Mouse (Mus musculus) stomach, embryonic 16.5 days (tissue): ENCODE measurements at regions not wholly inside any gene's neighbourhood (a gene's known extent, or its start where the extent isn't known, plus 50 kb on each side); places are given as distances from the start of the nearest gene placed in this dataset.

ENCODE experiments used
- ATAC-seq: fragments of 200-750 bp; cut with Nextera tagmentation; 2 replicates; pipeline ENCODE4 v1.8.0; 2017; ENCODE audit warnings: moderate number of reproducible peaks, moderate TSS enrichment; ENCODE audit not compliant: insufficient read depth, low FRiP score
- H3K27ac ChIP-seq: fragments of 300-500 bp; sonication (generic); 2 replicates; pipeline ENCODE4 v1.5.1; 2014; ENCODE audit warnings: low read length
- H3K27me3 ChIP-seq: fragments of 300-500 bp; sonication (generic); 2 replicates; pipeline ENCODE4 v1.6.1; 2014; ENCODE audit warnings: low read length, control low read depth, mixed read lengths; ENCODE audit not compliant: control insufficient read depth, insufficient read depth
- H3K36me3 ChIP-seq: fragments of 300-500 bp; sonication (generic); 2 replicates; pipeline ENCODE4 v1.6.1; 2014; ENCODE audit warnings: low read length; ENCODE audit not compliant: control insufficient read depth, insufficient read depth
- H3K4me1 ChIP-seq: fragments of 300-500 bp; sonication (generic); 2 replicates; pipeline ENCODE4 v1.6.1; 2014; ENCODE audit warnings: low read length, control low read depth, mixed read lengths; ENCODE audit not compliant: control insufficient read depth, insufficient read depth
- H3K4me2 ChIP-seq: fragments of 300-500 bp; sonication (generic); 2 replicates; pipeline ENCODE4 v1.6.1; 2014; ENCODE audit warnings: low read depth, low read length, mixed read lengths
- H3K4me3 ChIP-seq: fragments of 300-500 bp; sonication (generic); replicated peaks from 2 replicates; pipeline ENCODE4 v1.5.1; 2014; ENCODE audit warnings: mild to moderate bottlenecking, low read length
- H3K9ac ChIP-seq: fragments of 300-500 bp; sonication (generic); 2 replicates; pipeline ENCODE4 v1.6.1; 2014; ENCODE audit warnings: low read length
- H3K9me3 ChIP-seq: fragments of 300-500 bp; sonication (generic); replicated peaks from 2 replicates; pipeline ENCODE4 v1.6.1; 2016; ENCODE audit warnings: low read length, control low read depth; ENCODE audit not compliant: control insufficient read depth
- WGBS: fragments of 180-500 bp; shearing (Covaris S2); extraction: QIAGEN DNeasy Blood & Tissue Kit; methylation state at CpG from one replicate; pipeline ENCODE4 v1.1.7; 2014; 5-methylcytosine and 5-hydroxymethylcytosine counted together

DNA sequence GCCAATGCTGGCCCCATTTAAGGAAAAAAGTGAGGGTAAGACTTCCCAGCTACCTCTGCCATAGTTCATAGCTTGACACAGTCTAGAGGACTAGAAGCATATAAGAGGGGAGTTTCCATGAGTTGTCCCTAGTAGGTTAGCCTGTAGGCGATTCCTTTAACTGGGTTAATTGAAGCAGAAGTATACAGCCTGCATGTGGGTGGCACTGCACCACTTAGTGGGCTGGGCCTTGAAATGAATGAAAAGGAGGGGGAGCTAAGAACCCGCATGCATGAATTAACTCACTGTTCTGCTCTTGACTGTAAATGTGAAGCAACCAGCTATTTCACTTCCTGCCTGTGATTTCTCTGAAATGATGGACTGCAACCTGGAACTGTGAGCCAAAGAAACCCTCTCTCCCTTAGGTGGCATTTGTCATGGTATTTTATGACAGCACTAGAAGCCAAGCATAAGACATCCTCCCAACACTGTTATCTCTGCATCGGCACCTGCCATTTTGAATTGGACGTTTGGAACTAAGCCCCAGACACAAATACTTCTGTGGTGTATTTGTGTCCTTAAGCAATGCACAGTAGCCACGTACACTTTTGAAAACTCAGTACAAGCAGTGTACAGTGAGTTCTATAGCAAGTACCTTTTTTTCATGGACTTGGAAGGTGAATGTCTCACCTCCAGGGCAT is 64.5 kb upstream of the Xylt1 start:
- no peak overlapping the region for H3K4me3 ChIP-seq
- WGBS = 75% methylated on average over 5 of the region's 5 CpGs
- no peaks in the 10 kb centered on the region for H3K36me3 ChIP-seq

DNA sequence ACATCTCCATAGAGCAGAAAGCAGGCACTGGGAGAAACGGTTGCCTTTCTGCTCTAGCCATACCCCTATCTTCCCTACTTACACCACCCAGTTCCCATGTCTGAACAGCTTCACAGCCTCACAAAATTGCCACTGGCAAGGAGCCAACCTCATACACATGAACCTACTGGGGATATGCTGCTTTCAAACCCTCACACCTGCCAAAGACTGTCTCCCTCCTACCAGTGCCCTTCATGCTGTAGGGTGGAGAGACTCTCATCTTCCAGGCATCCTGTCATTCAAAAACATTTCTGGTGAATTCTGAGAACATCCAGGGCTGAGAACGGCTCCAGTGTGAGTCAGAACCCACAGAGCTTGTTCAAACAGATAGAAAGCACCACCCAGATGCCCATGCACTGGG is 63.4 kb upstream of the Xylt1 start:
- no peak overlapping the region for H3K4me3 ChIP-seq
- H3K4me2 ChIP-seq = no peak overlapping the region
- no peaks in the 10 kb centered on the region for H3K4me1 ChIP-seq
- no peaks in the 10 kb centered on the region for H3K36me3 ChIP-seq
- H3K27me3 ChIP-seq = no peaks in the 10 kb centered on the region
- ATAC-seq = no peak
- no peak overlapping the region for H3K9ac ChIP-seq
- no peaks in the 10 kb centered on the region for H3K9me3 ChIP-seq
- WGBS = 50% methylated on average over 2 of the region's 2 CpGs
- H3K27ac ChIP-seq = no peak overlapping the region

More for the DNA sequence above, 64.5 kb upstream of the Xylt1 start:
- no peak overlapping the region for H3K4me2 ChIP-seq
- H3K27me3 ChIP-seq = no peaks in the 10 kb centered on the region
- no peak overlapping the region for H3K27ac ChIP-seq
- no peaks in the 10 kb centered on the region for H3K4me1 ChIP-seq
- no peak for ATAC-seq
- H3K9ac ChIP-seq = no peak overlapping the region
- H3K9me3 ChIP-seq = no peaks in the 10 kb centered on the region

DNA sequence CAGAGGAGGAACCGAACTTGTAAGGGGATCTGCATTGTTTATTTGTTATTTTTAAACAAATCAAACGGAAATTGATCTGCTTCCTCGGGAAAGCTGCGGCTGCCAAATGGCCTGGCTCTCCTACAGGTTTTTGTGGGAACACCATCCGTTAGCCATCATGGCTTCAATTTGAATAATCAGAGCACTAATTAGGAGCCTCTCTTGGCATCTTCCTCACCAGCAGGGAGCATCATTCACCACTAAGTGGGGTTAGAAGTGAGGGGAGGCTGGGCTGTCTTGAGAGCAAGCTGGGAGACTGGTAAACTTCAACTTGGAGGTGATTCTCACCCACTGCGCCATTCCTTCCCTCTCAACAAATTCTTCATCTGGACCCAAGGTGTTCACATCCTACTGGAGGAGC is 60.2 kb upstream of the Xylt1 start:
- H3K27me3 ChIP-seq = no peaks in the 10 kb centered on the region
- H3K36me3 ChIP-seq = no peaks in the 10 kb centered on the region
- H3K9me3 ChIP-seq = no peaks in the 10 kb centered on the region
- H3K4me2 ChIP-seq = no peak overlapping the region
- no peak overlapping the region for H3K27ac ChIP-seq
- H3K9ac ChIP-seq = no peak overlapping the region
- no peak overlapping the region for H3K4me3 ChIP-seq
- no peaks in the 10 kb centered on the region for H3K4me1 ChIP-seq
- no peak for ATAC-seq
- 44% methylated on average over 6 of the region's 6 CpGs for WGBS
